Mouse (Mus musculus) right cerebral cortex, adult 18-20 months (tissue): ENCODE results near the gene Olfr736.

Experiments
- DNase-seq: peaks from one replicate; pipeline ENCODE4 v3.0.0; 2022; ENCODE audit warnings: mixed read lengths

Gene Olfr736

DNA sequence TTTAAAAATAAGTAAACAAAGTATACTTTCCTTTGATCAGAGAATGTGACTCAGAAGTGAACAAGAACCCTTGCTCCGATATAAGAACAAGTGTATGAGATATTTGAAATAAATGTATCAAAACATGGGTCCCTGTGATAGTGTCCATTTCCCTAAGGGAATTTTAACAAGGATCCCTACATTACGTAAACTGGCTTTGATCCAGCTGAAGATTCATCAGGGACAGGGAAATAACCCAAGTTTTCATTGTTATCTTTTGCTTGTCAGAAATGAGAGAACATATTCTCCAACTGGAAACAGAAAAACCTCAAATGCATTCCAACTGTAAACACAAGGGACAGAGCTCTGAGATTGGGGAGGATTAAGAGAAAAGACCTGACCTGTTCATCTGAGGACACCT, at the start of gene Olfr736:
Gene Olfr736, plus strand, starts transcription at position 301 of the 400 bp plus-strand sequence.
- no peak for DNase-seq

DNA sequence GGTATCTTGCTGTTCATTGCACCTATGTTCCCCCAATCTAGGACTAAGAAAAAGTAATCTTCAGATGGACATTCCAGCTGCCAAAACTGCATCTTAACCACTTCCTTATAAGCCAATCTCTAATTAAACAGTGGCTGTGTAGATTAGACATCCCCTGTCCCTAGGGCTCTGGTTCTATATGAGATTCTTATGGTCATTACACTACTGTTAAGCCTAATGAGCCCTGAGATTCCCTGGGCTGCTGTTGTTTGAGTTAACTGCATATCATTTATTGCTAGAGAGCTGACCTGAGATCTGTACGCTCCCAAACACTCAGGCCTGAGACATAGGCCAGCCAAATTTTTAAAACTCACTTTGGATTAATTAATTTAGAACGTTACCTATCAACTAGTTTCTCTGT, 32.2 kb upstream of the Olfr736 start, which contains the start of gene Olfr735:
Gene Olfr735, minus strand, starts transcription at position 77 of the 400 bp plus-strand sequence.
- DNase-seq, result no peak

DNA sequence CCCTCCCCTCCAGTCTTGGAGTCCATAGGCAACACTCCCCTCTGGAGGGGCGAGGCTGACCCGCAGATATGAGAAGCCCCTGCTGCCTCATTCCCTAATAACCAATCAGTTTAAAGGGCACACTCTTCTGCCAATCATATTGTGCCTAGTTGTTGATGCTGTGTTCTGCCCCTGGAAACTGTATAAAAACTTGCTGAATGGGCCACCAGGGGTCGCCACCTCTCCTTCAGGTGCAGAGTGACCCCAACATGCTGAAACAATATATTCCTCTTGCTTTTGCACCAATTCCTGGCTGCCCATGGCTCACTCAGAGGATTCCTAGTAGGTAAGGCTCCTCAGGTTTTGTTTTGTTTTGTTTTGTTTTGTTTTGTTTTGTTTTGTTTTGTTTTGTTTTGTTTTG, 28.5 kb upstream of the Olfr736 start:
- no peak for DNase-seq

DNA sequence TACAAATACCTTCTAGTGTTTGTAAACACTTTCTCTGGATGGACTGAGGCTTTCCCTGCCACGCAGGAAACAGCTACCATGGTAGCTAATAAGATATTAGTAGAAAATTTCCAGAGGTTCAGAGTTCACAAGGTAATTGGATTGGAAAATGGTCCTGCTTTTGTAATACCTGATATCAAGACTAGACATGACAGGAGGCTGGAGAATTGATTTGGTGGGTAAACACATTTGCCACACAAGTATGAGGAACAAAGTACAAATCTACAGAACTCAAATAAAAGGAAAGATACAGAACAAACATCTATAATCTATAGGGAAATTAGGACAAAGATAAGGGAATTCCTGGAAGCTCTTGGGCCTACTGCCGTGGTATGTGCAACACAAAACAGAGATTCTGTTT, 24.2 kb upstream of the Olfr736 start:
- DNase-seq, result no peak

DNA sequence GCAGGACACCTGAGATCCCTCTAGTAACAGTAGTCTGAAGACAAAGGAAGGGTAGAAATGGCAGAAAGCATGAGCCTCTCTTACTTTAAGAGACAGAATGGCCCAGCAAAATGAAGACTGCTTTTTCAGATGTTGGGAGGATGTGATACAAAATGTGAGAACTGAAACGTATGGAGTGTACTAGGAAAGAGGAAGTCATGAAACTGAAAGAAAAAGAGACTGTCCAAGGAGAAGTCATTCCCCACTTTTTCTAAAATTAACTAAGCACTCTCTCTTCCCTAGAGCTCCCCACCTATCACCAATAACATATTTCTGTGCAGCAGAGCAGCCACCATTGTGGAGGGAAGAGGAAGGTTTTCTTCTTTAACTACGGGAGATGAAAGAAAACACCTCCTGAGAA, 23.4 kb upstream of the Olfr736 start, which contains the start of gene Tlr11:
Gene Tlr11, plus strand, starts transcription at position 322 of the 400 bp plus-strand sequence.
- DNase-seq, result no peak

DNA sequence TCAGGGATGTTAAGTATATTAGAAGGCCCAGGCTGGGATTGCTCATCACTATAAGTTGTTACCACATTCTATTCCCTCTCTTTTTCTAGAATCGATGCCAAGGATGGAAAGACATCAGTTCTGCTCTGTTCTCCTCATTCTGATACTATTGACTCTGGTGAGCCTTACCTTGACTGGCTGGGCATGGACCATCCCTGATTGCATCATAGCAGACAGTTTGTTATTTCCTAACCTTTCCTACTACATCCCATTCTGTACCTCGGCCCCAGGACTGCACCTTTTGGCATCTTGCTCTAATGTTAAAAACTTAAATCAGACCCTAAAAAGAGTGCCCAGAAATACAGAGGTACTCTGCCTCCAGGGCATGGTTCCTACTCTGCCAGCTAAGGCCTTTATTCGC, 20.5 kb upstream of the Olfr736 start:
- DNase-seq, result no peak

DNA sequence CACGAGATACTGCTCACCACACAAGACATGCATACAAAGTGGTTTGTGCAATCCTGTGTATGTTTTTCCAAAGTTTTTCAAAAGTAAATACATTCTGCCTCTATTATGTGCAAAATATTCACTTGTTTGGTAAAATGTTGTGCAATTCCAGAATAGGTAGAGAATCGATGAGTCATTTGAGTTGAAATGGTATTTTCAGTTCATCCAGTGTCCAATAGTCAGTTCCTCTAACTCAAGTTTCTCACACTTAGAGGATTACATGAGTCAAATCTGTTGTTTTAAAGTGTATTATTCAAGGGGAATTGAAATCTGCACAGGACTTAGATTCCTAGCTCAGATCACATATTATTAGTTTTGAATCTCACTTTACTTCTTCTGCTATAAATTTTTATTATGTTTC, 17.4 kb upstream of the Olfr736 start:
- DNase-seq, result no peak

DNA sequence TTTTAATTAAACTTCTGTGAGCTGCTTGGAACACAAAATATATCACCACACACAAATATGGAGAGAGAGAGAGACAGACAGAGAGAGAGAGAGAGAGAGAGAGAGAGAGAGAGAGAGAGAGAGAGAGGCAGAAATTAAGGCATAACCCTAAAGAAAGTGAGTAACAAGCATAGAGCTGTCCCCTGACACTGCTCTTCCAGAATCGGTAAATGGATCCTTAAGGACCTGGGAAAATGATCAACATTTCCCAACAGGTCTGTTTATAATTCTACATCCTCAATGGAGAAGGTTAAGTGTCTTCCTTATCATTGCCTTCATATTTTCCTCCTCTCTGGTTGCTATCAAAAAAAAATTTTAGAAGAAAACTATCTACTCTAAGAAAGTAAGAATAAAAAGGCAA, 26.3 kb downstream of the Olfr736 start, which contains the start of gene Olfr738:
Gene Olfr738, plus strand, starts transcription at position 301 of the 400 bp plus-strand sequence.
- DNase-seq, result no peak

DNA sequence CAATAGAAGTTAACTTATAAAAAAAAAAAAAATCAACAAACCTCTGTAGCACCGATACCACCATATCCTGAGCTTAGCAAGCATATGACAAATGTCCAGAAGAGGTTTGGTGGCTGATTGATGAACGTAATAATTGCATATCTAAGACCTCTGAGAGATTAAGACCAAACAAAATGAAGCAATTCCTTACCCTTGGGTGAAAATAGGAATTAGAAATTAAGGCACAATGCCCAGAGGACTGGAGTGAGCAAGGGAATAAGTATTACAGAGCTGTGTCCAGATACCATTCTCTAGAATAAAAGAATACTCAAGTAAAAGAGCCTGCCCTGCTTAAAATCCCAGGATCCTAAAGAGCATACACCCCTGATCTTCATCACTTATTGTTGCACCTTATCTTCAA, 37.4 kb downstream of the Olfr736 start, which contains the start of gene Olfr739:
Gene Olfr739, plus strand, starts transcription at position 301 of the 400 bp plus-strand sequence.
- DNase-seq, result no peak
